27 mouse cellular contexts compared by ENCODE assay signal in the genomic region with DNA sequence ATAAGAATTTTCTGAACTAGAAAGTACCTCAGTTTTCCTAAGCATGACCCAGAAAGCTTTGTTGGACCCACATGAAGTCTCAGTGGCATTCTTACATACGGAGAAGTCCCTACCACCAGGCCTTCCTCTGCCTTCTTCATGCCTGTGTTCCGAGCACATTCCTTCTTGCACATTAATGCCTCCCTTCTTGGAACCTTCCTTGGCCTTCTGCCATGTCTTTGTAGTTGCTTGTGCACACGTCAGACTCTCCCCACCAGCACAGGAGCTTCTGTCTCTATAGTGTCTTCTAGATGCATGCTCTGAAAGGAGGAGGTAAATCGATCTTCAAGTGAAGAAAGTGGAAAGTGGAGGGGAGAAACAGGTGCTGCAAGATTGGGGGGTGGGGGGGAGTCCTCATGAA. TPM values are rescaled to one million over a fixed set of nuclear protein-coding genes. Genes with fewer than 3 reads are reported as not detected.
DNase-seq lines count a peak whose midpoint lies in the region; ATAC-seq and TF ChIP-seq lines count a peak whose summit lies in the region.
"Had no signal": no experiment of that assay in that cellular context is flagged by ENCODE, and none has a peak within 500 bp of the region (broad histone marks: within the 10 kb centered on the region; RNA-seq: fewer than 3 reads in every experiment).

No protein-coding gene starts in this region.

- no peak overlapping the region for H3K4me2 ChIP-seq in limb, embryonic 14.5 days (replicated peaks; ENCODE audit: low read depth, low read length, severe bottlenecking)
- H3K4me2 ChIP-seq: embryonic facial prominence, embryonic 12.5 days; midbrain, embryonic 15.5 days had no signal

- H3K9me3 ChIP-seq in limb, embryonic 14.5 days (ENCODE audit: control insufficient read depth, low read length) = no peaks in the 10 kb centered on the region
- no peaks in the 10 kb centered on the region for H3K9me3 ChIP-seq in limb, embryonic 10.5 days (replicated peaks)
- H3K9me3 ChIP-seq: embryonic facial prominence, embryonic 12.5 days; forebrain, embryonic 10.5 days; midbrain, embryonic 10.5 days; midbrain, embryonic 15.5 days had no signal

- H3K4me1 ChIP-seq in limb, embryonic 14.5 days (ENCODE audit: control insufficient read depth, insufficient read depth, low read length) = no peaks in the 10 kb centered on the region
- H3K4me1 ChIP-seq in limb, embryonic 10.5 days = peaks cover 5% of the 10 kb centered on the region; the same call in 1 of the 2 replicates
- H3K4me1 ChIP-seq: embryonic facial prominence, embryonic 12.5 days; forebrain, embryonic 10.5 days; midbrain, embryonic 10.5 days; midbrain, embryonic 15.5 days had no signal

- 61% methylated on average over 4 of the region's 4 CpGs for WGBS in limb, embryonic 14.5 days
- 89% methylated on average over 4 of the region's 4 CpGs for WGBS in limb, embryonic 10.5 days

- DNase-seq in heart, adult 11 months = peak; percentile 39
- DNase-seq in heart, postnatal 25 days (ENCODE audit: low spot score) = no peak
- peak; percentile 47 for DNase-seq in limb, embryonic 14.5 days (ENCODE audit: low spot score)
- DNase-seq in limb, embryonic 10.5 days (ENCODE audit: low spot score) = no peak
- peak; percentile 37 for DNase-seq in NIH3T3 (ENCODE audit: low read depth)
- peak; percentile 68 for DNase-seq in kidney, postnatal 14 days
- no peak for DNase-seq in spleen, postnatal 14 days (ENCODE audit: low spot score in 2 of 2)
- DNase-seq in yolk sac, embryonic 10.5 days (ENCODE audit: low spot score) = no peak
- DNase-seq: cerebellum, adult 8-10 months; cerebellum, postnatal 36 days; forebrain, postnatal 0 days; heart, postnatal 14 days; layer of hippocampus, postnatal 36 days; left cerebral cortex, postnatal 4 days; liver; lung, adult 2 months; thymus, postnatal 4 days had no signal

- no peaks in the 10 kb centered on the region for H3K27me3 ChIP-seq in limb, embryonic 14.5 days (ENCODE audit: control insufficient read depth, insufficient read depth, low read length)
- no peaks in the 10 kb centered on the region for H3K27me3 ChIP-seq in limb, embryonic 10.5 days (ENCODE audit: low read depth, poor library complexity, severe bottlenecking)
- H3K27me3 ChIP-seq: CH12.LX; embryonic facial prominence, embryonic 12.5 days; midbrain, embryonic 15.5 days; Patski had no signal

- intact Hi-C loops in heart, postnatal 25 days (cut with DNase I) = no loop called here

- ATAC-seq in limb, embryonic 14.5 days (ENCODE audit: low FRiP score, low read depth) = no peak
- ATAC-seq: forebrain, postnatal 0 days; hindbrain, embryonic 16.5 days; midbrain, embryonic 15.5 days; Patski had no signal

- H3K36me3 ChIP-seq in limb, embryonic 14.5 days (ENCODE audit: control insufficient read depth, insufficient read depth, low read length) = no peaks in the 10 kb centered on the region
- H3K36me3 ChIP-seq in limb, embryonic 10.5 days = no peaks in the 10 kb centered on the region
- H3K36me3 ChIP-seq: embryonic facial prominence, embryonic 12.5 days; forebrain, embryonic 10.5 days; midbrain, embryonic 10.5 days; midbrain, embryonic 15.5 days had no signal

- H3K4me3 ChIP-seq in limb, embryonic 14.5 days (replicated peaks; ENCODE audit: low read length) = no peak overlapping the region
- no peak overlapping the region for H3K4me3 ChIP-seq in limb, embryonic 10.5 days
- H3K4me3 ChIP-seq: embryonic facial prominence, embryonic 12.5 days; forebrain, embryonic 10.5 days; midbrain, embryonic 10.5 days; midbrain, embryonic 15.5 days had no signal

- no peak for TF ChIP-seq POLR2A in limb, embryonic 14.5 days (IDR thresholded peaks at IDR 0.05; ENCODE audit: borderline replicate concordance, extremely low read depth, insufficient read depth, insufficient read length)

- no peak overlapping the region for H3K9ac ChIP-seq in limb, embryonic 14.5 days (ENCODE audit: low read depth, low read length, severe bottlenecking)
- H3K9ac ChIP-seq: embryonic facial prominence, embryonic 12.5 days; forebrain, postnatal 0 days; liver, embryonic 14.5 days; midbrain, embryonic 15.5 days had no signal

- no peak overlapping the region for H3K27ac ChIP-seq in limb, embryonic 14.5 days (replicated peaks; ENCODE audit: low read depth, low read length)
- H3K27ac ChIP-seq in limb, embryonic 10.5 days = no peak overlapping the region
- H3K27ac ChIP-seq: embryonic facial prominence, embryonic 12.5 days; forebrain, embryonic 10.5 days; kidney, postnatal 0 days; liver, embryonic 14.5 days; midbrain, embryonic 10.5 days; midbrain, embryonic 15.5 days had no signal

RNA-seq across cellular contexts. Expression of a gene that starts 58.4 kb away (rescaled TPM):
- total RNA-seq in heart, postnatal 25 days (2021) = 10 to 100 TPM; 42.4 to 43.5 TPM
- 38.2 and 51.3 TPM in 2 replicates for polyA plus RNA-seq in limb, embryonic 14.5 days (2012; rRNA removed)
- 26.0 and 35.5 TPM in 2 replicates for polyA plus RNA-seq in limb, embryonic 14.5 days (2014; fragmentation: Nextera tagmentation; extraction: Ambion mirVana)
- 16.9 and 33.7 TPM in 2 replicates for polyA plus RNA-seq in limb, embryonic 10.5 days (2016; fragmentation: Nextera tagmentation; extraction: Ambion mirVana)
- total RNA-seq: megakaryocyte progenitor cell, adult 5-6 weeks had no signal

Comparison
In these comparisons a context has a peak if more than half of its experiments do, and no peak if none do; other contexts are left out.
1. DNase-seq: peak in heart, adult 11 months (single experiment), limb, embryonic 14.5 days (single experiment), NIH3T3 (single experiment) and kidney, postnatal 14 days (single experiment); none in heart, postnatal 25 days (single experiment), limb, embryonic 10.5 days (single experiment), spleen, postnatal 14 days (0 of 2) and yolk sac, embryonic 10.5 days (single experiment).